Mouse (Mus musculus): ENCODE results near the gene Btnl2. TPM values are rescaled to one million over a fixed set of nuclear protein-coding genes. Genes with fewer than 3 reads are reported as not detected.

The Btnl2 gene
- polyA plus RNA-seq, 1 experiment = not detected

DNA sequence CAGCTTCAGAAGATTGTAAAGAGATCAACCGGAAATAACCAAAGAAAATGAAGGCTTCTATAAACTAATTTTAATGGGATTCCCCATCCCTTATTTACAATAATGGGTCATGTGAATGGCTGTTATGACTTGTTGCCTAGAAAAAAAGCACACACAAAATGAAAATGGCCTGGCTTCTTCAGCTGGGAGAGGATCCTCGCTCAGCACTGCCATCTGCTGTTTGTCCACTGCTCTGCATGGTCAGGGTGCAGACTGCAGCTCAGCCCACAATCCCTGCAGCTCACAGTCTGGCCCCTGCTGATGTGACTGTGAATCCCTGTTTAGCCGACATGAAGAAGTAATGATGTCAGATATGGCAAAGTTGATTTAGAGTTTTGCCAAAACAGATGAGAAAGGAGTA lies 41.2 kb upstream of the Btnl2 start:
- H3K4me1 ChIP-seq (ENCODE audit: control insufficient read depth) = peaks cover 4% of the 10 kb centered on the region
- H3K9me3 ChIP-seq (ENCODE audit: control insufficient read depth, low read length) = peaks cover 3% of the 10 kb centered on the region; the same call in 1 of the 2 replicates
- TF ChIP-seq TAL1 (IDR thresholded peaks at IDR 0.05; ENCODE audit: low read length) = no peak
- TF ChIP-seq GATA1 (IDR thresholded peaks at IDR 0.05; ENCODE audit: low read length) = no peak
- H3K4me3 ChIP-seq (replicated peaks) = no peak overlapping the region
- H3K36me3 ChIP-seq (ENCODE audit: control insufficient read depth) = no peaks in the 10 kb centered on the region
- no peaks in the 10 kb centered on the region for H3K27me3 ChIP-seq (ENCODE audit: control insufficient read depth)

DNA sequence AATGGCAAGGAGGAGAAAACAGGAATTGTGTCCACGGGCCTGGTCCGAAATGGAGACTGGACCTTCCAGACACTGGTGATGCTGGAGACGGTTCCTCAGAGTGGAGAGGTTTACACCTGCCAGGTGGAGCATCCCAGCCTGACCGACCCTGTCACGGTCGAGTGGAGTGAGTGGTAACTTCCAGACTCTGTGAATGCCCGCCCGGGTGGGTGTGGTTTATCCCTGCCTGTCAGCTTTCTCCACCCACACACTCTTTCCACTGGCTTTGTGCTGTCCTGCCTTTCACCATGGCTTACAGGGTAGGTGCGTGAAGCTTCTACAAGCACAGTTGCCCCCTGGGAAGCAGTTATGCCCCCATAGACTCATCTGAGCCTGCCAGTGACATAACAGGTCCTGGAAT lies 40.3 kb upstream of the Btnl2 start:
- no peaks in the 10 kb centered on the region for H3K27me3 ChIP-seq (ENCODE audit: control insufficient read depth)
- peaks cover 4% of the 10 kb centered on the region for H3K4me1 ChIP-seq (ENCODE audit: control insufficient read depth)
- no peak overlapping the region for H3K4me3 ChIP-seq (replicated peaks)
- peaks cover 3% of the 10 kb centered on the region; the same call in 1 of the 2 replicates for H3K9me3 ChIP-seq (ENCODE audit: control insufficient read depth, low read length)
- no peaks in the 10 kb centered on the region for H3K36me3 ChIP-seq (ENCODE audit: control insufficient read depth)
- no peak for TF ChIP-seq TAL1 (IDR thresholded peaks at IDR 0.05; ENCODE audit: low read length)
- no peak for TF ChIP-seq GATA1 (IDR thresholded peaks at IDR 0.05; ENCODE audit: low read length)

DNA sequence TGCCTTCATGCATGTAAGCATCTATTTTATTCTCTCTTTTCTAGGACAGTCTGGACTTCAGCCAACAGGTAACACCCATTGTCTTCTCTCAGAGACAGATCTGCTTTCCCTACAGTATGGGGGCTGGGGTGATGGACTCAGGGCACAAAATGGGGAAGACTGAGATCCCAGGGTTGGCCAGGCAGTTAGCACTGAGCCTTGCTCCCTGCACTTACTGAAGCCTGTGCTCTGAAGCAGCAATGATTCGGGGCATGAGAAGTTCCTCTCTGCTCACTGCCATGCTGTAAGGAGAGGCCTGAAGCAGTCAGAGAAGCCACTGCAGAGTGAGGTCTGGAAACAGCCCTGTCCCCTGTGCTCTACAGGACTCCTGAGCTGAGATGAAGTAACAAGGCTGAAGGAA lies 39.1 kb upstream of the Btnl2 start:
- no peaks in the 10 kb centered on the region for H3K9me3 ChIP-seq (ENCODE audit: control insufficient read depth, low read length)
- H3K36me3 ChIP-seq (ENCODE audit: control insufficient read depth) = no peaks in the 10 kb centered on the region
- H3K4me3 ChIP-seq (replicated peaks) = no peak overlapping the region
- H3K4me1 ChIP-seq (ENCODE audit: control insufficient read depth) = no peaks in the 10 kb centered on the region
- no peak for TF ChIP-seq TAL1 (IDR thresholded peaks at IDR 0.05; ENCODE audit: low read length)
- TF ChIP-seq GATA1 (IDR thresholded peaks at IDR 0.05; ENCODE audit: low read length) = no peak
- H3K27me3 ChIP-seq (ENCODE audit: control insufficient read depth) = no peaks in the 10 kb centered on the region

DNA sequence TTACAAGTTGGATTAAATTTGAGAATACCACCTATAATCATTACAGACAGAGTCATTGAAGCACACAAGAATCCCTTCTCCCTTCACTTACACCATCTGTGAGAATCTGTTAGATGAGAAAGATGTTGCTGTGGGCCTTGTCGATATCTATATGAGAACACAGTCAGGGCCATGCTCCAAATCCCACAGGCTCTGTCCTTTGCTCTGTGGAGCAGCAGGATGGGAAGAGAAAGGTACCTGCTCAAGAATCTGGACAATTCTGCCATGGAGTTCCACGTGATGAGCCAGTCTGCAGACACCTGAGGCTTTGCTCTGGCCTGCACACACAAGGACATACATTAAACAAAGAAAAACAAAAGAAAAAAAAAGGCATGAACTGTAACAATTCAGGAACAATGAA lies 37.9 kb upstream of the Btnl2 start:
- no peaks in the 10 kb centered on the region for H3K36me3 ChIP-seq (ENCODE audit: control insufficient read depth)
- H3K4me1 ChIP-seq (ENCODE audit: control insufficient read depth) = no peaks in the 10 kb centered on the region
- H3K27me3 ChIP-seq (ENCODE audit: control insufficient read depth) = no peaks in the 10 kb centered on the region
- H3K4me3 ChIP-seq (replicated peaks) = no peak overlapping the region
- TF ChIP-seq GATA1 (IDR thresholded peaks at IDR 0.05; ENCODE audit: low read length) = no peak
- H3K9me3 ChIP-seq (ENCODE audit: control insufficient read depth, low read length) = no peaks in the 10 kb centered on the region

DNA sequence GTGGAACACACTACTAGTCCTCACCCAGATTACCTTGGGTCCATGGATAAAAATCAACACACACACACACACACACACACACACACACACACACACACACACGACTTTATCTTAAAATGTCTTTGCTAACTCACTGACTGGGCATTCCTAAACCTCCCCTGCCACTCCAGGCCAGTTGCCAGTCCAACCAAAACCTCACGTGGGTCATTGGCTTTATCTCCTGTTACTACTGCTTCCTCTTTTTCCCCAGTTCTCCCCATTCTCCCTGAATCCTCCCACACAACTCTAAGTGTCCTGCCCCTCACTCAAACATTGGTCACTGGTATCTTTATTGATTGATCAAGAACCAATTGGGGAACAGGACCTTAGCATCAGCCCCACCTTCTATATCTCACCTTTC lies 37.3 kb upstream of the Btnl2 start:
- H3K27me3 ChIP-seq (ENCODE audit: control insufficient read depth) = no peaks in the 10 kb centered on the region
- TF ChIP-seq TAL1 (IDR thresholded peaks at IDR 0.05; ENCODE audit: low read length) (no peak), GATA1 (IDR thresholded peaks at IDR 0.05; ENCODE audit: low read length) (no peak)
- H3K36me3 ChIP-seq (ENCODE audit: control insufficient read depth) = no peaks in the 10 kb centered on the region
- no peak overlapping the region for H3K4me3 ChIP-seq (replicated peaks)
- no peaks in the 10 kb centered on the region for H3K9me3 ChIP-seq (ENCODE audit: control insufficient read depth, low read length)
- no peaks in the 10 kb centered on the region for H3K4me1 ChIP-seq (ENCODE audit: control insufficient read depth)

DNA sequence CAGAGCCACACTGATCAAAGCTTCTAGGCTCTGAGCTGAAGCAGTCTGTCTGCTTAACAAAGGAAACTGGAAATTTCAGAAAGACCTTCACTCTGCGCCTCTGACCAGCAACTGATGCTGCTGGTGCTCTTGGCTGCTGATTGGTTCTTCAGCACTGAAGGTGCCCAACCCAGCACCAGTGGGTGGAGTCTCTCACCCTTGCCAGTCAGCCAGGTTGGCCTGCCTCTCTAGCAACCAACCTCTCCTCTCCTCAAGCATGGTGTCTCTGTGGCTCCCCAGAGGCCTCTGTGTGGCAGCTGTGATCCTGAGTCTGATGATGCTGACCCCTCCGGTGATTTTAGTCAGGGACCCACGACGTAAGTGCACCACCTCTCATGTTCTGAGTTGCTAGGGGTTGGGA lies 29.2 kb upstream of the Btnl2 start, which contains the start of gene H2-Eb2:
Gene H2-Eb2, plus strand, starts transcription at position 230 of the 400 bp plus-strand sequence.
- TF ChIP-seq GATA1 (IDR thresholded peaks at IDR 0.05; ENCODE audit: low read length) = no peak
- no peak for TF ChIP-seq TAL1 (IDR thresholded peaks at IDR 0.05; ENCODE audit: low read length)
- Histone ChIP-seq H3K27me3 (ENCODE audit: control insufficient read depth) (no peaks in the 10 kb centered on the region), H3K4me3 (replicated peaks) (no peak within 1 kb of the TSS), H3K4me1 (ENCODE audit: control insufficient read depth) (no peaks in the 10 kb centered on the region), H3K36me3 (ENCODE audit: control insufficient read depth) (no peaks in the 10 kb centered on the region), H3K9me3 (ENCODE audit: control insufficient read depth, low read length) (no peaks in the 10 kb centered on the region)

DNA sequence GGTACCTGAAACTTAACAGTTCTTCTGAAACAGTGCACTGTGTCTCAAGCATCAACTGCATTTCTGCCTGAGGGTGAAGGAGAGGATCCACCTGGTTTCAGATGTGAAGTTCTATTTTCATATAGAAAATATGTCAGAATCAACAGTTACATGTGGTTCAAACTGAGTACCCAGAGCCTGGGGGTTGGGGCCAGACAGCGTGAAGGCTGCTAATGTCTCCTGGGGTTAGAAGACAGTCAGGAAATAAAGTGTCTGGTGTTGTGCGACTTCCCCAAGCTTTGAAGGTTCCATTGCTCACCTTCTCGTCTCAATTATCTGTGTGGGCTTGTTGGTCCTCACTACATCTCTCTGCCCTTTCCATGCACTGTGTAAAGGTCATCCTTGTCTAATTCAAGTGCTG lies 28.2 kb upstream of the Btnl2 start:
- Histone ChIP-seq H3K4me3 (replicated peaks) (no peak overlapping the region), H3K4me1 (ENCODE audit: control insufficient read depth) (no peaks in the 10 kb centered on the region), H3K27me3 (ENCODE audit: control insufficient read depth) (no peaks in the 10 kb centered on the region), H3K36me3 (ENCODE audit: control insufficient read depth) (no peaks in the 10 kb centered on the region), H3K9me3 (ENCODE audit: control insufficient read depth, low read length) (no peaks in the 10 kb centered on the region)
- TF ChIP-seq GATA1 (IDR thresholded peaks at IDR 0.05; ENCODE audit: low read length) = no peak
- TF ChIP-seq TAL1 (IDR thresholded peaks at IDR 0.05; ENCODE audit: low read length) = no peak

DNA sequence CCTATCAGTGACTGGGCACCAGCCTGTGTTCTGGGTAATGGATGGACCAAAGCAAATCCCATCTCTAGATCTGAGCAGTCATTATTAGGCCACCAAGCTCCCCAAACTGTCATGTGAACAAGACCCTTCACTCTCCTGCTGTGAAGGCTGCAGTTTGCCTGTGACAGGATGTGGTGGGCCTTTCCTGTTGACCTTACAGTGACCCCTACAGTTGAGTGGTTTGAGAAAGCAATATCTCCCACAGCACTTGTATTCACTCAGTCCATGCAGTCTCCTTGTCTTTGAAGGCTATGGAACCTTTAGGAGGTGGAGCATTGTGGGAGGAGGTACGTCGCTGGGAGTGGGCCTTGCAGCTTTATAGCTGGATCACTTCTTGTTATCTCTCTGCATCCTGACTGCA lies 24.8 kb upstream of the Btnl2 start:
- no peak for TF ChIP-seq GATA1 (IDR thresholded peaks at IDR 0.05; ENCODE audit: low read length)
- no peak for TF ChIP-seq TAL1 (IDR thresholded peaks at IDR 0.05; ENCODE audit: low read length)
- no peaks in the 10 kb centered on the region for H3K9me3 ChIP-seq (ENCODE audit: control insufficient read depth, low read length)
- no peak overlapping the region for H3K4me3 ChIP-seq (replicated peaks)
- no peaks in the 10 kb centered on the region for H3K4me1 ChIP-seq (ENCODE audit: control insufficient read depth)
- H3K36me3 ChIP-seq (ENCODE audit: control insufficient read depth) = no peaks in the 10 kb centered on the region
- no peaks in the 10 kb centered on the region for H3K27me3 ChIP-seq (ENCODE audit: control insufficient read depth)

DNA sequence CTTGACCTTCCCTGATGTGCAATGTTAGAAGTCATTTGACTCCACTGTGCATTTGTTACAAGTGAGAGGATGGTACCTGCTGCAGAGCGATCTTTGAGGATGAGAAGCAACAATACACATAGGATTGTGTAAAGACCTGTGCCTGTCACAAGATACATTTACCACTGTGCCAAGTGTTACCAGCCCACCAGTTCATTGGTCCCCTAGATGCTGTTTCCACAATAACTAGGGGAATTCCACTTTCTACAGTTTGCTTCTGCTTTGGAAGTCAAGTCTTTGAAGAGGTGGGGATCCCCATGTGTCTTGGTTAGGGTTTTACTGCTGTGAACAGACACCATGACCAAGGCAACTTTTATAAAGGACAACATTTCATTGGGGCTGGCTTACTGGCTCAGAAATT lies 23.4 kb upstream of the Btnl2 start:
- TF ChIP-seq TAL1 (IDR thresholded peaks at IDR 0.05; ENCODE audit: low read length) (no peak), GATA1 (IDR thresholded peaks at IDR 0.05; ENCODE audit: low read length) (no peak)
- Histone ChIP-seq H3K27me3 (ENCODE audit: control insufficient read depth) (no peaks in the 10 kb centered on the region), H3K36me3 (ENCODE audit: control insufficient read depth) (no peaks in the 10 kb centered on the region), H3K9me3 (ENCODE audit: control insufficient read depth, low read length) (no peaks in the 10 kb centered on the region), H3K4me1 (ENCODE audit: control insufficient read depth) (no peaks in the 10 kb centered on the region), H3K4me3 (replicated peaks) (no peak overlapping the region)

DNA sequence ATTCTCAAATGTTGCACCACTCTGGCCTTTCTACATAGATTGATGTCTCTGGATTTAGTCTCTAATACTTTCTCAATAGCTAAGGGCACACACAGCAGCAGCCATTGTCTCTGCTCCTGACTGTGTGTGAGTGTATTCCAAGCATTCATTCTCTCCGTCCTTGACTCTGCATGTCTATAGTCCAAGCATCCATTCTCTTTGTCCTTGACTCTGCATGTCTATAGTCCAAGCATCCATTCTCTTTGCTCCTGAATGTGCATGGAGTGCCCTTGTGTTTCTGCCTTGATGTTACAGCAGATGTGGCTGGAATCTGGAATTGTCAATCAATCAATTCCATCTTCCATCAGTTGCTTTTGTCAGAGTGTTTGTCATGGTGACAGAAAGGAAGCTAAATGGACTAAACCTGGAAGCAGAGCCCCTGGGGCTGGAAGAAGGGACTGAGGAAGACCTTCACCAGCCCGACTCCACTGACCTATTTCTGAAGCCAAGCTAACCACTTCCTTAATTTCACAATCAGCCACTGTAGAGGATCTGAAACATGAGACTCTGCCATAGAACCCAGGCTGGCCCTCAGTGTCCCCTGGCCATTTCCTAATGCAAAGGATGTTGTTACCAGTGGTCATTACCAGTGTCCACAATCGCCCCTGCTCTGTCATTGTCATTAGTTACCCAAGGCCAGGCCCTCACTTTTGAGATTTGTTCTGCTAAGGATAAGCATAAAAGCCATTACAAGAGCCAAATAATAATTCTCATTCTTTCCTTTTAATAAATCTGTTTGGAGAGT lies 13.8 kb upstream of the Btnl2 start:
- H3K27me3 ChIP-seq (ENCODE audit: control insufficient read depth) = no peaks in the 10 kb centered on the region
- H3K4me3 ChIP-seq (replicated peaks) = no peak overlapping the region
- no peaks in the 10 kb centered on the region for H3K4me1 ChIP-seq (ENCODE audit: control insufficient read depth)
- no peak for TF ChIP-seq TAL1 (IDR thresholded peaks at IDR 0.05; ENCODE audit: low read length)
- TF ChIP-seq GATA1 (IDR thresholded peaks at IDR 0.05; ENCODE audit: low read length) = no peak
- H3K36me3 ChIP-seq (ENCODE audit: control insufficient read depth) = no peaks in the 10 kb centered on the region
- H3K9me3 ChIP-seq (ENCODE audit: control insufficient read depth, low read length) = no peaks in the 10 kb centered on the region

Data from erythroblast, embryonic 14.5 days (primary cell).